Mouse (Mus musculus): ENCODE measurements around the gene Atp6v0a1. TPM values are rescaled to one million over a fixed set of nuclear protein-coding genes. Genes with fewer than 3 reads are reported as not detected.

Gene Atp6v0a1
- polyA plus RNA-seq, 1 experiment, result 15.4 TPM

DNA sequence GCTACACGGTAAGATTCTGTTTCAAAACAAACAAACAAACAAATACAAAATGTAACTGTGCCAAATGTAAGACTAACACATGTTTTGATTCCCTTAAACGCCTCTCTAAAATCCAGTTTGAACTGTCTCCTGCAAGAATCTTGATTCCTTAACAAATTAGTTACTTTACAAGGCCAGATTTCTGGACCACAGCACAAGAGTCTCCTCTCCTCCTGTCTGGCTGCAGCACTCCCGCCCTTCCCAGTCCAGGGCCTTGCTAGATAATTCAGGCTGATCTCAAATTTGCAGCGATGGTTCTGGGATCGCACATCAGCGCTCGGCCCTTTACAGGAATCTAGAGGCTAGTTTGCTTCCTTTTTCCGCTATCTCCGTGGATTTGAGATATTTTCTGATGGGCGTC is 72.4 kb downstream of the Atp6v0a1 start:
- TF ChIP-seq GATA1 (IDR thresholded peaks at IDR 0.05; ENCODE audit: low read length), result no peak
- no peak for TF ChIP-seq TAL1 (IDR thresholded peaks at IDR 0.05; ENCODE audit: low read length)
- H3K4me1 ChIP-seq (ENCODE audit: control insufficient read depth), result peaks cover 54% of the 10 kb centered on the region

DNA sequence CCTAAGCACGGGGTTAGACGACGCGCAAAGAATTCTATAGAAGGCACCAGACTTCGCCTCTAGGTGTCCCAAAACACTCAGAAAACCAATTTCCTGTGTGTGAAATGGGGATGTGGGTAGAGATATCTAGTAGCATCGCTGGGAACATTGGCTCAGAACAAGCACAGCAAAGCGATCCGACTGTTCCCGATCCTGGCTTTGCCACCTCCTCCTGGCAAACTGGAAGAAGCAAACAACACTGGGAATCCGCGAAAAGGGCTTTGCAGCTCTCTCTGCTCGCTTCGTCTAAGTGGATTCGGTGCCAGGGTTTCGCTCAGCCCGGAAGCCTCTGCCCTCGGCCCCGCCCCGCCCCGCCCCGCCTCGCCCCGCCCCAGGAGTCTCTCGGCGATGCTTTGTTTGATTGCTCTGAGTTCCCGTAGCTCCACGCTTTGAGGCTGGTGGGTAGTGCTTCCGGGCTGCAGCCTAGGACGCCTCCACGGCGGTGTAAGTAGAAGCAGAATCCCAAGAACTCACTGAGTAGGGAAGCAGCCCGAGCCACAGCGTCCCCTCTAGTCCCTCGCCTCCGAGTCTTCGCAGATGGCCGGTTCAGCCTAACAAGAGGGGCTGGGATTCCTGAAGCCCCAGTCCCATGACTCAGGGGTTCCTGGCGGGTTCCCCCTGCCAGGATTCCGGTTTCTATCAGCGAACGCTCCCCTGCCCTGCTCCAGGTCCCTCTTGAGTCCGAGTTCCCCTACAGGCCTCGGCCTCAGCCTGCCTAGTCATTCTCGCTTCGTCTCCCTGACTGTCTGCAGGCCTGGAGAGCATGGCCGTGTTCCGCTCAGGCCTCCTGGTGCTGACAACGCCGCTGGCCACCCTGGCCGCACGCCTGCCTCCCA is 73.2 kb downstream of the Atp6v0a1 start, which contains the start of gene Coasy:
Gene Coasy (plus strand): TSS at position 358 of the 875 bp plus-strand sequence.
- H3K4me1 ChIP-seq (ENCODE audit: control insufficient read depth), result peaks cover 62% of the 10 kb centered on the region
- H3K4me3 ChIP-seq (replicated peaks), result peak within 1 kb of the TSS; percentile 80
- H3K36me3 ChIP-seq (ENCODE audit: control insufficient read depth), result peaks cover 21% of the 10 kb centered on the region
- peaks cover 48% of the 10 kb centered on the region for H3K27me3 ChIP-seq (ENCODE audit: control insufficient read depth)
- H3K9me3 ChIP-seq (ENCODE audit: control insufficient read depth, low read length), result peaks cover 9% of the 10 kb centered on the region; the same call in 1 of the 2 replicates
- TF ChIP-seq TAL1 (IDR thresholded peaks at IDR 0.05; ENCODE audit: low read length) (no peak), GATA1 (IDR thresholded peaks at IDR 0.05; ENCODE audit: low read length) (no peak)

More for the DNA sequence above, 72.4 kb downstream of the Atp6v0a1 start:
- H3K9me3 ChIP-seq (ENCODE audit: control insufficient read depth, low read length), result peaks cover 9% of the 10 kb centered on the region; the same call in 1 of the 2 replicates
- H3K36me3 ChIP-seq (ENCODE audit: control insufficient read depth), result peaks cover 21% of the 10 kb centered on the region
- peak overlapping the region; percentile 80 for H3K4me3 ChIP-seq (replicated peaks)
- H3K27me3 ChIP-seq (ENCODE audit: control insufficient read depth), result peaks cover 56% of the 10 kb centered on the region

DNA sequence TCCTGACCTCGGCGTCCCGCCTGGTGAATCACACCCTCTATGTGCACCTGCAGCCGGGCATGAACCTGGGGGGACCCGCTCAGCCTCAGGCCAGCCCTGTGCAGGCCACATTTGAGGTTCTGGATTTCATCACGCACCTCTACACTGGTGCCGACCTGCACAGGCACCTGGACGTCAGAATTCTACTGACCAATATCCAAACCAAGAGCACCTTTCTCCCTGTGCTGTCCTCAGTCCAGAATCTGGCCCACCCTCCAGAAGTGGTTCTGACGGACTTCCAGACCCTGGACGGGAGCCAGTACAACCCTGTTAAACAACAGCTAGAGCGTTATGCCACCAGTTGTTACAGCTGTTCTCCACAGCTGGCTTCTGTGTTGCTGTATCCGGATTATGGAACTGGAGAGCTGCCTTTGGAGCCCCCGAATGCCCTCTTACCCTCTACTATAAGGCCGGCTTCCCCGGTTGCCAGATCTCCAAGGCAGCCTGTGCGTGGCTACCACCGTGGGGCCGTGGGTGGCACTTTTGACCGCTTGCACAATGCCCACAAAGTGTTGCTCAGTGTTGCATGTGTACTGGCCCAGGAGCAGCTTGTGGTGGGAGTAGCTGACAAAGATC is 73.9 kb downstream of the Atp6v0a1 start:
- no peak for TF ChIP-seq TAL1 (IDR thresholded peaks at IDR 0.05; ENCODE audit: low read length)
- no peak for TF ChIP-seq GATA1 (IDR thresholded peaks at IDR 0.05; ENCODE audit: low read length)
- Histone ChIP-seq H3K9me3 (ENCODE audit: control insufficient read depth, low read length) (peaks cover 9% of the 10 kb centered on the region; the same call in 1 of the 2 replicates), H3K27me3 (ENCODE audit: control insufficient read depth) (peaks cover 40% of the 10 kb centered on the region), H3K4me1 (ENCODE audit: control insufficient read depth) (peaks cover 69% of the 10 kb centered on the region), H3K36me3 (ENCODE audit: control insufficient read depth) (peaks cover 21% of the 10 kb centered on the region), H3K4me3 (replicated peaks) (peak overlapping the region; percentile 80)

DNA sequence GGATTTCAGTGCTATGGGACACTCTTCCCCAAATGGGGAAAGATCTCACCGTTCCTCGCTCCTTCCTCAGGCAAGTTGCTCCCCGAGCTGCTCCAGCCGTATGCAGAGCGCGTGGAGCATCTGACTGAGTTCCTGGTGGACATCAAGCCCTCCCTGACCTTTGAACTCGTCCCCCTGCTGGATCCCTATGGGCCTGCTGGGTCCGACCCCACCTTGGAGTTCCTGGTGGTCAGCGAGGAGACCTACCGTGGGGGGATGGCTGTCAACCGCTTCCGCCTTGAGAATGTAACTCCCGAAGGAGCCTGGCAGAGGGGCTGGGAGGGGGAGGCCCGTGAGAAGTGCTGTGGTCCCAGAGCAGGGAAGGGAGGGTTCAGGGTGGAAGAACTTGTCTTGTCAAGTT is 75.0 kb downstream of the Atp6v0a1 start:
- peaks cover 78% of the 10 kb centered on the region for H3K4me1 ChIP-seq (ENCODE audit: control insufficient read depth)
- peaks cover 30% of the 10 kb centered on the region for H3K27me3 ChIP-seq (ENCODE audit: control insufficient read depth)
- no peak overlapping the region for H3K4me3 ChIP-seq (replicated peaks)
- H3K9me3 ChIP-seq (ENCODE audit: control insufficient read depth, low read length), result peaks cover 4% of the 10 kb centered on the region; the same call in 1 of the 2 replicates
- peaks cover 32% of the 10 kb centered on the region for H3K36me3 ChIP-seq (ENCODE audit: control insufficient read depth)
- TF ChIP-seq GATA1 (IDR thresholded peaks at IDR 0.05; ENCODE audit: low read length) (no peak), TAL1 (IDR thresholded peaks at IDR 0.05; ENCODE audit: low read length) (no peak)

DNA sequence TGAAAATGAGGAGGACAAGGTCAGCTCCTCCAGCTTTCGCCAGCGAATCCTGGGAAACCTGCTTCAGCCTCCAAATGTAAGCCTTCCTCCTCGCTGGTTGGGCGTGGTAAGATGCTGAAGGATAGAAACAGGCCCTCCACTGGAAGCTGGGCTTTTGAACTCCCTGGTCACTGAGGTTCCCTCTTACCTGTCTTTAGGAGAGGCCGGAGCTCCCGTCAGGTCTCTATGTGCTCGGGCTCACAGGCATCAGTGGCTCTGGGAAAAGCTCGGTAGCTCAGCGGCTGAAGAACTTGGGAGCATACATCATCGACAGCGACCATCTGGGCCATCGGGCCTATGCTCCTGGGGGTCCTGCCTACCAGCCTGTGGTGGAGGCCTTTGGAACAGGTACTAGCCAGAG is 75.6 kb downstream of the Atp6v0a1 start:
- H3K36me3 ChIP-seq (ENCODE audit: control insufficient read depth), result peaks cover 37% of the 10 kb centered on the region
- H3K4me1 ChIP-seq (ENCODE audit: control insufficient read depth), result peaks cover 80% of the 10 kb centered on the region

DNA sequence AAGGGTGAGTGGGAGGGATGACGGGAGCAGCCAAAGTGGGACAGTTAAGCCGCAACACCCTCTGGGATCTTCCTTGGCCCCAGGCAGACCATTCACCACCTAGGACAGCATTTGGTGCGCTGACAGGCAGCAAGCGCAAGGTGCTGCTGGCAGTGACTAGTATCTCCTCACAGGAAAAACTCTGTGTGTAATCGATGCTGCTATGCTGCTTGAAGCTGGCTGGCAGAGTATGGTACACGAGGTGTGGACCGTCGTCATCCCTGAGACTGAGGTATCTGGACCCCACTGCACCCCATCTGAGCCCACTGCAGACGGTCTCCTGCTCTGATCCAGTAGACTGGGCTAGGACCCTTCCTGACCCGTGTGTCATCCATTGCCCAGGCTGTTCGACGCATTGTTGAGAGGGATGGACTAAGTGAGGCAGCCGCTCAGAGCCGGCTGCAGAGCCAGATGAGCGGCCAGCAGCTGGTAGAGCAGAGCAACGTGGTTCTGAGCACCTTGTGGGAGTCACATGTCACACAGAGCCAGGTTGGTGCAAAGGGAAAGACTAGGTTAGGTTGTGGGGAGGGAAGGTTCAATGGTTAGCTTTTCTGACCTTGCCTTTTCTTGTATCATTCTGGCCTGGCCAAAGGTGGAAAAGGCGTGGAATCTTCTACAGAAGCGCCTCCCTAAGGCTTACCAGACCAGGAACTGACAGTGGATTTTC is 76.5 kb downstream of the Atp6v0a1 start:
- Histone ChIP-seq H3K36me3 (ENCODE audit: control insufficient read depth) (peaks cover 47% of the 10 kb centered on the region), H3K9me3 (ENCODE audit: control insufficient read depth, low read length) (no peaks in the 10 kb centered on the region), H3K4me1 (ENCODE audit: control insufficient read depth) (peaks cover 80% of the 10 kb centered on the region), H3K4me3 (replicated peaks) (no peak overlapping the region), H3K27me3 (ENCODE audit: control insufficient read depth) (peaks cover 15% of the 10 kb centered on the region)
- TF ChIP-seq TAL1 (IDR thresholded peaks at IDR 0.05; ENCODE audit: low read length) (no peak), GATA1 (IDR thresholded peaks at IDR 0.05; ENCODE audit: low read length) (no peak)

More for the DNA sequence above, 75.6 kb downstream of the Atp6v0a1 start:
- H3K9me3 ChIP-seq (ENCODE audit: control insufficient read depth, low read length), result peaks cover 1% of the 10 kb centered on the region; the same call in 1 of the 2 replicates
- TF ChIP-seq TAL1 (IDR thresholded peaks at IDR 0.05; ENCODE audit: low read length) (no peak), GATA1 (IDR thresholded peaks at IDR 0.05; ENCODE audit: low read length) (no peak)
- peaks cover 24% of the 10 kb centered on the region for H3K27me3 ChIP-seq (ENCODE audit: control insufficient read depth)
- H3K4me3 ChIP-seq (replicated peaks), result no peak overlapping the region

DNA sequence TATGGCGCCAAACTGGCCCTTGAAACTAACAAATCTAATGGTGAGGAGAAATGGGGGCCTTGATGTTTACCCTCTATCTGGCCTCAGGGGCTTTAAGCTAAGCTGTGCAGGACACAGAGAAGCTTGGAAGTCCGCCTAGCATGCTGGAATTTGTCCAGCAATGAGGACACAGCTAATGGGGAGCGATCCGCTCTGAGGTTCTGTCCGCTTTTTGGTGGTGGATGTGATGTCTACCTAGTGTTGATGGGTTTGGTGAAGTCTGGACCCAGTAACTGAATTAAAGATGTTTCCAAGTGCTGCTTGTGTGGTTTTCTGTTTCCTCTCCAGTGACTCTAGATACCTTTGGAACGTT is 77.0 kb downstream of the Atp6v0a1 start:
- H3K36me3 ChIP-seq (ENCODE audit: control insufficient read depth), result peaks cover 52% of the 10 kb centered on the region

DNA sequence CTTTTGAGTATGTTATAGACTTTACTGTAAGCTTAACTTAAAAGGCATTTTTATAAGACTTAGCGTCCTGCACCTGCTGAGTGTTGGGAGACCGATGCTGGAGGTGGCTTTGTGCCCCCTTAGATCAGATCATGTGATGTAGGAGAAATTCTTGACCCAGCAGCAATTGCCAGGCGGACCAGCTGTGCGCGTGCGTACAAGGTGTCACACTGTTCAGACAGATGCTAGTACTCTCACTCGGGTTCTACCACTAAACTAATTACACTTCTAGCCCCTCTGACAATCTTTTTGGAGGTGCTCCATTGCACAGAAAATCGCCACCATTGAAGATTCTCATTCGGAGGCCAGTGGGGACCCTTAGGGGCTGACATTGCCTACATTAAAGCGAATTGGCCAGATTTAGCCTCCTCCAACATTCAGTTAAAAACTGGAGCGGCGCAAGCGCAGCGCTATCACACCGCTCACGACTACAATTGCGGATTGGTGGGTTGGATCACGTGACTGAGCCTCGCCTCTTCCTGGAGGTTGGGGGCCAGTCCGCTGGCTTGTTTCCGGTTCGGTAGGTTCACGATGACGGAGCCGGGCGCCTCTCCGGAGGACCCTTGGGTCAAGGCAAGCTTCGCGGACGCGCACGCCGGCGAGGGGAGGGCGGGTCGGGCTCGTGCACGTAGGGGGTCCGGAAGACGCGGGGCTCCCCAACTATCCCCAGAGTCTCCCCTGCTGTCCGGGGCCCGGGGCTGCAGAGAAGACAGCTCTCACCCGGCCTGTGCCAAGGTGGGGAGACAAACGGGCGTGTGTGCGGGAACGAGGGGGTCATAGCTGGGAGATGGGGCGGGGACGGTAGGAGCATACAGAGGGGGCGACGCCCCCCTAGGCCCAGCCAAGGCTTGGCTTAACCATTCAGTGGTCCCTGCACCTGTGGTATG is 77.8 kb downstream of the Atp6v0a1 start, which contains the start of gene Mlx:
Gene Mlx (plus strand): TSS at position 522 of the 926 bp plus-strand sequence.
- peaks cover 70% of the 10 kb centered on the region for H3K4me1 ChIP-seq (ENCODE audit: control insufficient read depth)
- peaks cover 60% of the 10 kb centered on the region for H3K36me3 ChIP-seq (ENCODE audit: control insufficient read depth)
- TF ChIP-seq GATA1 (IDR thresholded peaks at IDR 0.05; ENCODE audit: low read length) (peak; percentile 16; the same call in 1 of the 2 replicates), TAL1 (IDR thresholded peaks at IDR 0.05; ENCODE audit: low read length) (no peak)
- no peaks in the 10 kb centered on the region for H3K9me3 ChIP-seq (ENCODE audit: control insufficient read depth, low read length)
- peaks cover 2% of the 10 kb centered on the region for H3K27me3 ChIP-seq (ENCODE audit: control insufficient read depth)
- H3K4me3 ChIP-seq (replicated peaks), result peak within 1 kb of the TSS; percentile 76

More for the DNA sequence above, 77.0 kb downstream of the Atp6v0a1 start:
- H3K9me3 ChIP-seq (ENCODE audit: control insufficient read depth, low read length), result no peaks in the 10 kb centered on the region
- peaks cover 9% of the 10 kb centered on the region for H3K27me3 ChIP-seq (ENCODE audit: control insufficient read depth)
- TF ChIP-seq GATA1 (IDR thresholded peaks at IDR 0.05; ENCODE audit: low read length) (no peak), TAL1 (IDR thresholded peaks at IDR 0.05; ENCODE audit: low read length) (no peak)
- peaks cover 77% of the 10 kb centered on the region for H3K4me1 ChIP-seq (ENCODE audit: control insufficient read depth)
- H3K4me3 ChIP-seq (replicated peaks), result peak overlapping the region; percentile 76
